Mouse (Mus musculus): Measurements from ENCODE around the gene Fstl5.

Fstl5 gene

DNA sequence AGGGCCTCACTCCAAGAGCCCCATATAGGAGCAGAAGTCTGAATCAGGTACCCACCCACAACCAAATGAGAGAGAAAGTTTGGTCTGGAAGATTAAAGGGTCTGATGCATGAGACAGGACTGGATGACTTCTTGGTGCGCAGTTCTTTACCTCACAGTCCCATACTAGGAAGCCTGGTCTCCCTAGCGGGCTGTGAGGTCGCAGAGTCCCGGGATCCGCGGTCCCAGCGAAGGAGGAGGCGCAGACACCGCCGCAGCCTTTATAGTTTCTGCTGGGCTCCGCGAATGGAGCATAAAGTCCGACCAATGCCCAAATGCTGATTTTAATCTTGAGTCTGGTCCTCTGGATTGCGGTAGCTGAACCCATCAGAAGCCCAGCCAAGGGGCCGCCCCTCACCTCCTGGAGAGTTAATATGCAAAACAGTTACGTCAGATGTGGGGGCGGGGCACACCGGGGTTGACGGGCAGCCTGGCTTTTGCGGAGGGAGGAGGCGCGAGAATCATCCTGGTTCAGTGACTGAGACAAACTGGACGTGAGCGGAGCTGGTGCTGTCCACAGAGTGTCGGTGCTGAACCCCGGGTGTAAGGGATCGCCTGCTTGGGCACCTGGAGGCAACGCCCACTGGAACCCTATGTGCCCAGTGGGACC lies at the start of gene Fstl5:
Fstl5 (plus strand) TSS at position 211 of the 648 bp plus-strand sequence.
- DNase-seq (ENCODE audit: low read depth, low spot score), result peak; percentile 93

GRCm38 (mm10) chr3:76025523-76025922 lies 48.5 kb upstream of the Fstl5 start:
- DNase-seq (ENCODE audit: low read depth, low spot score), result no peak

- no peak for DNase-seq (ENCODE audit: low read depth, low spot score)
Observed at GRCm38 (mm10) chr3:76051124-76051523, 22.9 kb upstream of the Fstl5 start.

DNA sequence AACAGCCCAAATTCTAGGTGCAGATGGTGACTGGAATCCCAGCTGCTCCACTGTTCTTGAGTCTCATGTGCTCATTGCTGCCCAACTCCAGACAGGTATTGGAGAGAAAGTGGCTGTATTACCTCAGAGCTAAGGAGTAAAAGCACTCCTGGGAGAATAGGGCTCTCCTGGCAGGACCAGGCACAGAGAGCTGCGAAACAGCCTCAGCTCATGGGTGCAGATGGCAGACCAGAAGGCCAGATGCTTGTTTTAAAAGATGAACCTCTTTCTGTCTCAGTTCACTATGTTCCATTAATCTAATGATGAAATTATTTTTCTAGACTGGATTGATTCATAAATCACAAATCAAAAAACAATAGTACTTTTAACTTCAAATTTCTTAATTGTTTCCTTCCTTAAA lies 12.1 kb upstream of the Fstl5 start:
- DNase-seq (ENCODE audit: low read depth, low spot score), result no peak

DNA sequence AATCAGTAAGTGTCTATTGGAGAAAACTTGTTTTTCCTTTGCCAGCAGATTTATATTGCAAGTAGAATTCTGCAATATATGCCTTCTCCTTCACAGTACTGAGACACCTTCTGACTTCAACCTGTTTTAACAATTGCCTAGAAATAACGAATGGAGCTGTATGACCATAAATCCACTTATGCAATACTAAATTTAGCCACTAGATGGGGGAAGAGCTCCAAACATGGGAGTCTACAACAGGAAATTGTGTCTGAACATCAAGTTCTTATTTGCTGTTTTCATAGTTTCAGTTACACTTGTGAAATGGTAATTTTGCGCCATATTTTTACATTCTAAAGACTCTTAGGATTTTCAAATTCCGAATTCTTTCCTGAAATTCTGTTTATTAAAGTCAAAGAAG lies 6.2 kb upstream of the Fstl5 start:
- peak; percentile 72 for DNase-seq (ENCODE audit: low read depth, low spot score)

GRCm38 (mm10) chr3:76072826-76073225 lies 1.2 kb upstream of the Fstl5 start:
- no peak for DNase-seq (ENCODE audit: low read depth, low spot score)

DNA sequence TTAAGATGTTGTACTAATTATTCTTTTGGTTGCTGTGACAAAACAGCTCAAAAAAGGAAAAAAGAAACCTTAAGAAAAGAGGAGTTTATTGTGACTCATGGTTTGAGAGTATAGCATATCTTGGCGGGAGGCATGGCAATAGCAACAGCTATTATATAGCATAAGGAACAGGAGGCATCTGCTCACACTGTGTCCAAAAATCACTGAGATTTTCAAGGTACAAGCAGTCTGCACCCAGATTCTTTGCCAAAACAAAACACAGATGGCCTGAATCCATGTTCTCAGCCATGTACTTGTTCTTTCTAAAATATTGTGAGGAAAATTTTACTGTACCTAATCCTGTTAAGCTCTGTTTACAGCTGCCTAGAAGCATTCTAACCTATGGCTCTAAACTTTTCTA lies 66.4 kb downstream of the Fstl5 start:
- no peak for DNase-seq (ENCODE audit: low read depth, low spot score)

DNA sequence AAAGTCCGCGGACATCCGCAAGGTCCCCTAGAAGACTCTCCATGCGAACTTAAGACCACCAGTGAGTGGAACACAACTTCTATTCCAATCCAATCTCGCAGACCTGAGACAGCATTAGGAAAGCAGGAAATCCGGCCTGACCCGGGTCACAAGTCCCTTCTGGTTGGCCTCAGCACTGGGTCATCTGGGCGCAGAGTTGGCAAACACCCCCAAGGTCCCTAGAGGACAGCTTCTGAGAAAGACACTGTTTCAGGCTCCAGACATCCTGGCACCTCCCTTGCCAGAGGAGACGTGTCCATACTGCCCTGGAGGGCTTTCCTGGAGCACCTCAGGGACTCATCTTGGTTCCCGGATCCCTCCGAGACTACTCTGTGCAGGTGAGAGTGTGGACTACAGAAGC lies 73.8 kb downstream of the Fstl5 start:
- no peak for DNase-seq (ENCODE audit: low read depth, low spot score)

GRCm38 (mm10) chr3:76238834-76239233 lies 164.8 kb downstream of the Fstl5 start:
- no peak for DNase-seq (ENCODE audit: low read depth, low spot score)

- DNase-seq (ENCODE audit: low read depth, low spot score), result no peak
Observed at GRCm38 (mm10) chr3:76251385-76251784, 177.3 kb downstream of the Fstl5 start.

DNA sequence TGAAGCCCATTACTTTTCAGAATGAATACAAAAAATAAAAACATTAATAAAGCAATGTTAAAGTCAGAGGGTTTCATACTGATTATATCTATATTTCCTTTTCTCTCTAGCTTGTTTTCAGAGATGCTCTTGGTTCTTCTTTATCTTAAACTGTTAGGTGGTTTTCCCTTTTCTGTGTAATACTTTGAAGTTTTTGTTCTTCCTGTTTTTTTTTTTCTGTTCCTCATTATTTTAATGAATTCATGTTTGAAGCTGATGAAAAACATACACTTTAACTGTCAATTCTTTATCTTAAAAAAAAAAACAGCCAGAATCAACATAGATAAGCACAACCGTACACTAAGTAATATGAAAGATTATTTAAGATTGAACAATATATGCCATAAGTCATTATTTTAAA lies 218.9 kb downstream of the Fstl5 start:
- no peak for DNase-seq (ENCODE audit: low read depth, low spot score)

GRCm38 (mm10) chr3:76294394-76294793 lies 220.3 kb downstream of the Fstl5 start:
- no peak for DNase-seq (ENCODE audit: low read depth, low spot score)

- DNase-seq (ENCODE audit: low read depth, low spot score), result no peak
Observed at GRCm38 (mm10) chr3:76301026-76301773, 227.1 kb downstream of the Fstl5 start.

DNA sequence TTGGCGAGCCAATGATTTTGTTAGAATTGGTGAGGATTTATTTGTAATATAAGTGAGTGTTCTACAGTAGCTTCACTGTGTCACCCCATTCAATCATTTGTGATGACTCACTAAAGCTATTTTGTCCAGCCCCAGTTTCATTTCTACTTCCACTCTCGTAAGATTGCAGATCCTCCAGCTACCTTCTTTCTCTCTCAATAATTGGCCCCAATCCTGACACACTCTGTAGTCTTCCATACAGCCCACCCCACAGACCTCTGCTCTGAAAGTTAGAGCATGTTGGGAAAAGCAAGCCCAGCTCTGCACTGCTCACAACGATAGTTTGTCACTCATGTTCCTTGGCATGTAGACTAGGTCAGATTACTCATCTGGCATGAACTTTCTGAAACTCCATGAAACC lies 242.9 kb downstream of the Fstl5 start:
- no peak for DNase-seq (ENCODE audit: low read depth, low spot score)

GRCm38 (mm10) chr3:76319531-76319930 lies 245.5 kb downstream of the Fstl5 start:
- no peak for DNase-seq (ENCODE audit: low read depth, low spot score)

- no peak for DNase-seq (ENCODE audit: low read depth, low spot score)
Observed at GRCm38 (mm10) chr3:76322431-76322830, 248.4 kb downstream of the Fstl5 start.

DNA sequence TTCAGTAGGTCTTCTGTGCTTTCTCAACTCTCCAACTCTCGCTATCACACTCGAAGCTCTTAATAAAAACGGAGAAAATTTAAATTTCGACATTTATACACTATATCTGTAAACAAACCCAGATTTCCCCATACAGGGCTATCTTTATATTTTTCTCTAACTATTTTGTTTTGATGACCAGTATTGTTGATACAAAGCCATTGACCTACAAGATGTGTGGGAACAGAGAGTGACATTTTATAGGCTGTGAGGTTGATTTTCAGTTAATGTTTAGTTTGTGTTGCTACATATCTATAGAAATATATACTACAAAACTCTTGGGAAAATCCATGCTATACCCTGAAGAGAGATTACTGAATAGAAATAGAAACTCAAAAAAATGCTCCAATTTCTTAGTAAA lies 262.9 kb downstream of the Fstl5 start:
- DNase-seq (ENCODE audit: low read depth, low spot score), result no peak

- no peak for DNase-seq (ENCODE audit: low read depth, low spot score)
Observed at GRCm38 (mm10) chr3:76367000-76367399, 292.9 kb downstream of the Fstl5 start.

DNA sequence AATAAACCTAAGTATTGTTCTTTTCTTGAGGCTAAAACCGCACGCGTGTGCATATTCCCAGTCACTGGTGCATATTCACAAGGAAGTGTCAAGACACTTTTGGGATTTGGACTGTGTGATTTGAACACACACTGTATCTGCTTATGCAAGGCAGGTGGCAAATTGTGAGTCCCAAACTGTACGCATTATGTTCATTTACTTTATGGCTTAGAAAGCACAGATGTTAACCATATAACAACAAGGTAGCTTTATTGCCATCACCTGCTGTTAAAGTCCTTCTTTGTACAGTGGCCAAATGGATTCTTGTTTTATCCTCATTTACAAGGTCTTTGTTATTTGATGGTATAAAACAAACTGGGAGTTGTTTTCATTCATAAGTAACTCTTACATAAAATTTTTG lies 295.8 kb downstream of the Fstl5 start:
- DNase-seq (ENCODE audit: low read depth, low spot score), result no peak

- DNase-seq (ENCODE audit: low read depth, low spot score), result no peak
Observed at GRCm38 (mm10) chr3:76428775-76429372, 354.8 kb downstream of the Fstl5 start.

GRCm38 (mm10) chr3:76467229-76467874 lies 393.3 kb downstream of the Fstl5 start:
- no peak for DNase-seq (ENCODE audit: low read depth, low spot score)

DNA sequence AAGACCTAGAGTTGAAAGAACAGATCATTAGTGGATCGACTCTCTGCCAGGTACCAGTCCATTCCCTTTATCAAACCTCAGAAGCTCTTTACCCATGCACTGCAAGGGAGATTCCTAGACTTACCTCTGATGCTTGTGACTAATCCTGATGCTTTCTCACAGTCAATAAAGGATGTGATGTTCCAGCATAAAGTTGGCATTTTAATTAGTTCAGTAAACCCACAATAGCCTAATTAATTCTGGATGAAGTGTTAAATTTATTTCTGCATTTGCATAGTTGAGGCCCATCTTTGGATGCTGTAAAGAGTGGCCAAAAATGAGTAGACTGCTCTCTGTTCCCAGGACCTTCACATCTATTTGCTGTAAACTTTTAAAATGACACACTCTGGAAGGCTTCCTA lies 394.1 kb downstream of the Fstl5 start:
- no peak for DNase-seq (ENCODE audit: low read depth, low spot score)
